Mouse (Mus musculus) cerebellum, postnatal 14 days (tissue): ENCODE results near the gene Gm9639.
"Not testable (repeated sequence)": the region's sequence is repeated elsewhere in the genome, so short reads cannot be mapped to it uniquely, and the experiment has no call there.

Experiments used
- DNase-seq, 2 experiments: peaks; one replicate each; pipeline ENCODE4 v3.0.0; 2021; ENCODE audit warnings: mixed read lengths in 2 of 2

The Gm9639 gene

DNA sequence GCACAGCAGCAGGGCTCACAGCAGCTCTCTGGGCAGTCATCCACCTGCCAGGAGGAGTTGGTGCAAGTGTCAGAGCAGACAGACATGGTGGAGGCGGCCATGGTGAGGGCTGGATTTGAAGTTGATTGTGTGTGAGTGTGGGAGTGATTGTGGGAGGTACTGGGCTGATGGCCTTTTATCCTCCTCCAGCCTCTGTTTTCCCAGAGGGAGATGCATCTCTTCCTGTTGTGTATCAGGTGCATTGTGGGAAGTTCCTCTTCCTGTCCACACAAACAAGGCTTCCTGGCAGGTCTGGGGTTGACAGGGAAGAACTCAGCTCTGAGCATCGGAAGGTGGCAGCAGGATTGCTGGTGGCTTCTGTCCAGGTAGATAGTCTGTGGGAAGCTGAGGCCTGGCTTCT lies at the start of gene Gm9639:
TSS of gene Gm9639 (minus strand) at position 101 of the 400 bp plus-strand sequence.
- no peak for DNase-seq

DNA sequence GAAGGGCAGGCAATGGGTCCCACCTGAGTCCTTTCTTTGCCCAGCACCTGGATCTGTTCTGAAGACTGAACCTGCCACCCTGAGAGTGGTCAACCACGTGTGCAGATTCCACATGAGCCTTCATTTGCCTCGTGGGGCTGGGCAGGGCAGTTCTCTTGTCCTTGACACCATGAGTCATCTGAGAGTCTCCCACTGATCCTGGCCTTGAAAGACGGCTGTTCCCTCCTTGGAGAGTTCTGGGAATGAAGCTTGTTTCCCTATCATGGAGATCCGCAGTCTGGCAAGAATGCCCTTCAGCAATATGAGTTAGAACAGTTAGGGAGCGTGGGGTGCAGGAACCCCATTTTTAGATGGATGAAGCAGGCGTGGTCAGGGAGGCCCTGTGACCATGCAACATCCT lies 44.1 kb upstream of the Gm9639 start:
- no peak for DNase-seq

DNA sequence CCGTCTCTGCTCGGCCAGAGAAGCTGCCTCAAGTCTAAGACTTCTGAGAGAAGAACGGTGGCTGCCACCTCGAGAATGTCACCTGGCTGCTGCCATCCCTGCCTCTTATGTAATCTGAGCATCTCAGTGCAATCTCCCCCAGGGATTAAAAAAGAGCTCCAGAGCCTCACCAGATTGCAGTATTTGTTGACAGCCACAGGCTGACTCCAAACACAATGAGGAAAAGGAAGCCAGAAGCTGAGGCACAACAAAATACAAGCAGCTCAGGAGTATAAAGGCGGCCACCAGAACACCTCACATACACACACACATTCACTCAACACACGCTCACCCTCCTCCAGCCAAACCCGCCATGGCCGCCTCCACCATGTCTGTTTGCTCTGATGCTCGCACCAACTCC lies 40.8 kb upstream of the Gm9639 start, which contains the start of gene Krtap10-10:
TSS of gene Krtap10-10 (plus strand) at position 301 of the 400 bp plus-strand sequence.
- DNase-seq, result no peak

DNA sequence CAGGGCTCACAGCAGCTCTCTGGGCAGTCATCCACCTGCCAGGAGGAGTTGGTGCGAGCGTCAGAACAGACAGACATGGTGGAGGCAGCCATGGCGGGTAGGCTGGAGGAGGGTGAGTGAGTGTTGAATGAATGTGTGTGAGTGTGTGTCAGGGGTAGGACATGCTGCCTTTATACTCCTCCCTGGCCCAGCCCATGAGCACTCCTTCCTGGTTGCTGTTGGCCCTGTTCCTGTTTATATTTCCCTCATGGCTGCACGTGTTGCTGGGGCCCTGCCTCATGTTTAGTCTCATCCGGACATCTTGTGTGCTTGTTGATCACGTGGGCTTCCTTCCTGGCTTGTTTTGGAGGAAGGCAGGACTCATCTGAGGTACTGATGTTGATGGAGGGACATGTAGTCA lies 32.1 kb upstream of the Gm9639 start, which contains the start of gene Krtap10-4:
TSS of gene Krtap10-4 (minus strand) at position 145 of the 400 bp plus-strand sequence.
- no peak for DNase-seq

DNA sequence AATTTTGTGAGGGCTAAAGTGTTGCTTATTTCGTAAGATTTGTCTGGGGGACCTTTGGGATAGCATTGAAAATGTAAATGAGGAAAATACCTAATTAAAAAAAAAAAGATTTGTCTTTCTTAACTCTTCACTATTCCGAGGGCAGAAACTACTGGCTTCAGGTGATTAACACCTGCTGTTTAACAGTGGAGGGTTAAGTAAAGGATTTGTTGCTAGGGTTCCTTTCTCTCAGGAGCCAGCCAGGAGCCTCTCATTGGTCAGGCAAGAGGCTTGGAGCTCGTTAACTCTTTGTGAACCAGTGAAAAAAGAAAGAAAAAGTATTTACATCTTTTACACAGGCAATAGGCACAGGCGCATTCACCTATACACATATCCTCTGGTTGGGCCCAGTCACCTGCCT lies 24.3 kb upstream of the Gm9639 start:
- DNase-seq, result no peak

DNA sequence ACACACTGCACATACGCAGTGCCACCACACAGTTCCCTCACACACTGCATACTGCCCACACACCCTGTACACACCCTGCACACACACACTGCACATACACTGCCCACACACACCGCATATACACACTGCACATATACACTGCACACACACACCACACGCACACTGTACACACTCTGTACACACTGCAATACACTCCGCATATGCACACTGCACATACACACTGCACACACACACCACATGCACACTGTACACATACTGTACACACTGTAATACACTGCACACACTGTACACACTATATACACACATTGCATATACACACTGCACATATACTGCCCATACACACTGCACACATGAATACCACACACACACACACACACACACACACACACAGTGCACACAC lies 23.6 kb upstream of the Gm9639 start:
- no peak for DNase-seq

DNA sequence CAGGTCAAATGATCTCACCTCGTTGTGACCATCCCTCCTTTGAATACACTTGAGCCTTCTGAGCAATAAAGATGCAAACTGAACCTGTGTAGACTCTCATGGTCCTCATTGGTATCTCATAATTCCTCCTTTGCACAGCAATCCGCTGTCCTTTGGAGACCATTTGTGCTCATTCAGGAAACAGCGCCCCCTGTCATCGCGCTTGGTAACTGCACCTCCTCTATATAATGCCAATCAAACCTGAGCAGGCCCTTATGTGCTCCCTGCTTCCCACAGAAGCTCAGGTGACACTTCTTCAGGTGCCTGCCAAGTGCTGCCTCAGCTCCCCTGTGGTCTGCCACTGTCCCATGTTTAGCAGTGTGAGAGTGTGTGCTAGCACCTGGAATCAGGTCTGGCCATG lies 20.6 kb upstream of the Gm9639 start:
- peak in 1 of 2 experiments; percentile 28 for DNase-seq

DNA sequence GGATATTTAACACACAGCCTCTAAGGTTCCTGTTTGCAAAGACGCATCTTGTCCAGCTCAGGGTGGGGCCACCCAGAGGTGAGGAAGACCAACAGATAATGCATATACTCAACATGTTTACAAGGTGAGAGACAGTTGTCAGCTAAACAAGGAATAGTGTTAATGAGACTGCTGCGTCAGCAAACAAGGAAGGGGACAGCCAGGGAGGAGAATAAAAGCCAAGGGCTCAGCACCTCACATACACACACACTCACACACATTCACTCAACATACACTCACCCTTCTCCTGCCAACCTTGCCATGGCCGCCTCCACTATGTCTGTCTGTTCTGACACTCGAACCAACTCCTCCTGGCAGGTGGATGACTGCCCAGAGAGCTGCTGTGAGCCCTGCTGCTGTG lies 19.5 kb upstream of the Gm9639 start, which contains the start of gene Gm2696:
TSS of gene Gm2696 (plus strand) at position 301 of the 400 bp plus-strand sequence.
- no peak for DNase-seq

DNA sequence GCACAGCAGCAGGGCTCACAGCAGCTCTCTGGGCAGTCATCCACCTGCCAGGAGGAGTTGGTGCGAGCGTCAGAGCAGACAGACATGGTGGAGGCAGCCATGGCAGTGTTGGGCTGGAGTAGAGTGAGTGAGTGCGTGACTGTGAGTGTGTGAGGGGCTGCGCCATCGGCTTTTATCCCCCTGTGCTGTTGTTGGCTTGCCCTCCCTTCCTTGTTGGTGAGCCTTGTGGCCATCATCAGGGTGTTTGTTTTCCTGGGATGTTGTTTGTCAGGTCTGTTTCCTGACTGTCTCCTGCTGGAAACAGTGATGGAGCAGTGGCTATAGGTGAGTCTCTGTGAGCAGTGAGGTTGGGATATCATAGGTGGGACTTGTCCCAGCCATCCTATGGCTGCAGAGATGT lies 16.9 kb upstream of the Gm9639 start, which contains the start of gene Gm9507:
TSS of gene Gm9507 (minus strand) at position 101 of the 400 bp plus-strand sequence.
- DNase-seq, result no peak

DNA sequence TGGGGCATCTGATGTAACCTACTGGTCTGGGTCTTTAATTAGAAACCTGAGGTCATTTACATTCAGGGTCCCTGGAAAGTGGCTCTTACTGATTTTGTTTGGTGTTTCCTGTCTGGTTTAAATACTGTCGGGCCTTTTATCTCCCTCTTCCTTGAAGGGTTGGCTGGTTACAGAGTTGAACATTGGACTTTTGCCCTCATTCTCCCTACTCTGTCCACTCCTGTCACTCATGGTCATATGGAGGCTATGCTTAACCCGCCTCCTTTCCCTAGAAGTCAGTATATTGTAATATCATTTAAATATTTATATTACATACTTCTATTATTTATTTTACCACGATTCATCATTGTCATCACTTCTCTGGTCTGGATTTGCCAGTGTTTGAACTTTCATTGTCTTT lies 9.2 kb upstream of the Gm9639 start:
- DNase-seq, result no peak

DNA sequence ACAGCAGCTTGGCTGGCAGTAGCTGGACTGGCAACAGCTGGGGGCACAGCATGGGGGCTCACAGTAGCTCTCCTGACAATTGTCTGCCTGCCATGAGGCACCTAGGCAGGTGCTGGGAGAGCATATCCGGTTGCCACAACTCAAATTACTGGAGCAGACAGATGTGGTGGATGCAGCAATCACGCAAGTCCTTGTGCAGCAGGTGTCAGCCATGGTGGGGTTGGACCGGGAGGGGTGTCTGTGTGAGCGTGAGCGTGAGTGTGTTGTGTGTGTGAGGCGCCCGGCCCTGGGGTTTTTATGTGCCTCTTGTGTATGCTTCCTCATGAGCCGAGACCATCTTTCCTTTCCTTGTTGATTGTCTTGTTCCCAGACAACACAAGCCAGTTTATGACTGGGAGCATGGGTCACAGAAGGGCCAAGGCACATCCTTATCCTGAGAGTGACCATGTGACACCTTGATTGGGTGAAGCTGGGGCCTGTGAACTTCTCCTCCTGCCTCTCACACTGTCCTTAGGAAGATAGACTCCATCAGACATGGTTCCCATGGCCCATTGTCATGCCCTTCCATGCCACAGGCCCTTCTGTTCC lies 4.1 kb upstream of the Gm9639 start, which contains the start of gene Gm19668:
TSS of gene Gm19668 (minus strand) at position 213 of the 588 bp plus-strand sequence.
- no peak for DNase-seq

DNA sequence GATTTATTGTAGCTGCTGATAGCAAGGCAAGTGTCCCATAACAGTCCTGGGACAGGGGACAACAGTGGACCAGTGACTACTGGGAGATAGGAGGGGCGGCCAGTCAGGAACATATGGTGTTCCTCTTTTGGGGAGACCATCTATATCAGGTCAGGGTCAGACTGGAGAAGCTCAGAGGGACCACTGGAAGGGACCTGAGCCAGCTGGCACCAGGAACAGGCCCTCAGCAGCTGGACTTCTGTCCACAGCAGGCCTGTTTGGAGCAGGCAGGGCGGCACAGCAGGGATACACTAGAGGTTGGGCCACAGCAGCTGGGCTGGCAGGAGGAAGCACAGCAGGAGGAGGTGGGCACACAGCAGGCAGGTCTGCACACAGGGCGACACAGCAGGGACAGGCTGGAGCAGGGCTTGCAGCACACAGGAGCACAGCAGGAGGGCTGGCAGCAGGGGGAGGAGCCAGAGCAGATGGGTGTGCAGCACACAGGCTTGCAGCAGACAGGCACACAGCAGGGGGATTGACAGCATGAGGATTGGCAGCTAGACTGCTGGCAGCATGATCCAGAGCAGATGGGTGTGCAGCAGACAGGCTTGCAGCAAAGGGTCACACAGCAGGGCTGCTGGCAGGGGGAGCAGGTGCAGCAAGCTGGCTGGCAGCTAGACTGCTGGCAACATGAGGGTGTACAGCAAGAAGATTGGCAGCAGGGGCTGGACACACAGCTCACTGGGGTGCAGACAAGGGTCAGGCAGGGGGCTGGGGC lies 3.5 kb upstream of the Gm9639 start:
- peak; percentile 18 to 51 for DNase-seq

DNA sequence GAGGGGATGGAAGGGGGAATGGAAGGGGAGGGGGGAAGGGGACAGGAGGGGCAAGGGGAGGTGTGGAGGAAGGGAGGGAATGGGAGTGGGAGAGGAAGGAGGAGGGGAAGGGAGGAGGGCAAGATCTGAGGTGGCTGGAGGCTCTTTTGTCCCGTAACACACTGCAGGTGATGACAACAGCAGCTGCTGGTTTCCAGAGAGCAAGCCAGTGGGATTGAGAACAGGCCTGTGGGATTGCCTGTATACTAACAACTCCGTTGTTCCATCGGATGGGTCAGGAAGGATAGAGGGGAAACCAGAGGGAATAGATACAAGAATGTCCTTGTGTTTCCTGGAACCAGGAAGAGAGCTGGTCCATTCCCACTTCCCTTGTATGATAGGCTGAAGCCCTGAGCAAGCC lies 2.8 kb upstream of the Gm9639 start:
- DNase-seq, result no peak

DNA sequence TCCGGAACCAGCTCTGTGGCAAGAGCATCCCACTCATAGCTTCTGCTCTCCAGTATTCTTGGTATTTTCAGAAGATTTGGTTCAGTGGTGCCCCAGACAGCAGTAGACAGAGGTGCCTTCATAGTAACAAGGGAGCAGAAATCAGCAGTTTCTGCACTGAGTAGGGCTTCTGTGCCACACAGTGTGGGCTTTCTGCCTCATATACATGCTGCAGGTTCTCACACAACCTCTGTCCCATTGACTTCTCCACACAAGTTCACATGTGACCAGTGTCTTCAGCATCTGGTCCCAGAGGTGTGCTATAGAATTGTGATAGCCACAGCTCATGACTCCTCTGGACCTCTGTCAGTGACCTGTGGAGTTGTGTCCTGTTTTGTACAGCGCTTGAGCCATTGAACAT lies 6.3 kb downstream of the Gm9639 start:
- DNase-seq, result no peak

DNA sequence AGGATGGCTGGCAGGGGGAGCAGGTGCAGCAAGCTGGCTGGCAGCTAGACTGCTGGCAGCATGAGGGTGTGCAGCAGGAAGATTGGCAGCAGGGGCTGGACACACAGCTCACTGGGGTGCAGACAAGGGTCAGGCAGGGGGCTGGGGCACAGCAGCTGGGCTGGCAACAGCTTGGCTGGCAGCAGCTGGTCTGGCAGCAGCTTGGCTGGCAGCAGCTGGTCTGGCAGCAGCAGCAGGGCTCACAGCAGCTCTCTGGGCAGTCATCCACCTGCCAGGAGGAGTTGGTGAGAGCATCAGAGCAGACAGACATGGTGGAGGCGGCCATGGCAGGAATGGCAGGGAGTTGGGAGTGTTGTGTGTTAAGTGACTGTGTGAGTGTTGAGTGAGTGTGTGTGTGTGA lies 7.0 kb downstream of the Gm9639 start, which contains the start of gene Gm7137:
TSS of gene Gm7137 (minus strand) at position 325 of the 400 bp plus-strand sequence.
- DNase-seq, result not testable (repeated sequence)

DNA sequence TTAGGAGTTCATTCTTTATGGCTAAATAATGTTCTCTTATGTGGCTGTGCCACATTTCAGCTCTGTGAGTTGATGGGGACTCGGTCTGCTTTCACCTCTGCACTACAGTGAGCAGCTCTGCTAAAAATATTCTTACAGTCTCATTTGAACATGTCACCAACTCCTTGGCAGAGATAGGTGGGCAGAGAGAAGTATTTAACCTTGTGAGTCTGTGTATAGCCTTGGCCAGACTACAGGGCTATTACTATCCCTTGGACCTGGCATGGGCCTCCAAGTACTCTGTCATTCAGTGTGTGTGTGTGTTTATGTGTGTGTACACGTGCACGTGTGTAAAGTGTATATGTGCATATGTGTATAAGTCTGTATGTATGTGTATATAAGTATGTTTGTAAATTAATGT lies 11.5 kb downstream of the Gm9639 start:
- DNase-seq, result not testable (repeated sequence)

DNA sequence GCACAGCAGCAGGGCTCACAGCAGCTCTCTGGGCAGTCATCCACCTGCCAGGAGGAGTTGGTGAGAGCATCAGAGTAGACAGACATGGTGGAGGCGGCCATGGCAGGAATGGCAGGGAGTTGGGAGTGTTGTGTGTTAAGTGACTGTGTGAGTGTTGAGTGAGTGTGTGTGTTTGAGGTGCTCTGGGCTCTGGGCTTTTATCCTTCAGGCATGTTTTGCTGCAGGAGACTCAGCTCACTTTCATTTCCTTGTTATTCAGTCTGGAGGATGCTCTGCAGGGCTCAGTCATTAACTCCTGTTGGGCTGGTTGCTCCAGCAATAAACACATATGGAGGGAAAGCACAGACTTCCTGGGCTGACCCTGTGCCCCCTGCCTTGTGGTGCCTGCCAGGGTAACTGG lies 12.4 kb downstream of the Gm9639 start, which contains the start of gene Gm3250:
TSS of gene Gm3250 (minus strand) at position 101 of the 400 bp plus-strand sequence.
- not testable (repeated sequence) for DNase-seq

DNA sequence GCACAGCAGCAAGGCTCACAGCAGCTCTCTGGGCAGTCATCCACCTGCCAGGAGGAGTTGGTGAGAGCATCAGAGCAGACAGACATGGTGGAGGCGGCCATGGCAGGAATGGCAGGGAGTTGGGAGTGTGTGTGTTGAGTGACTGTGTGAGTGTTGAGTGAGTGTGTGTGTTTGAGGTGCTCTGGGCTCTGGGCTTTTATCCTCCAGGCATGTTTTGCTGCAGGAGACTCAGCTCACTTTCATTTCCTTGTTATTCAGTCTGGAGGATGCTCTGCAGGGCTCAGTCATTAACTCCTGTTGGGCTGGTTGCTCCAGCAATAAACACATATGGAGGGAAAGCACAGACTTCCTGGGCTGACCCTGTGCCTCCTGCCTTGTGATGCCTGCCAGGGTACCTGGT lies 18.0 kb downstream of the Gm9639 start, which contains the start of gene Gm7138:
TSS of gene Gm7138 (minus strand) at position 101 of the 400 bp plus-strand sequence.
- not testable (repeated sequence) for DNase-seq

DNA sequence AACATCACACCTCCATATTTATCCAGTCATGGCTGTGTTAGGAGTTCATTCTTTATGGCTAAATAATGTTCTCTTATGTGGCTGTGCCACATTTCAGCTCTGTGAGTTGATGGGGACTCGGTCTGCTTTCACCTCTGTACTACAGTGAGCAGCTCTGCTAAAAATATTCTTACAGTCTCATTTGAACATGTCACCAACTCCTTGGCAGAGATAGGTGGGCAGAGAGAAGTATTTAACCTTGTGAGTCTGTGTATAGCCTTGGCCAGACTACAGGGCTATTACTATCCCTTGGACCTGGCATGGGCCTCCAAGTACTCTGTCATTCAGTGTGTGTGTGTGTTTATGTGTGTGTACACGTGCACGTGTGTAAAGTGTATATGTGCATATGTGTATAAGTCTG lies 22.7 kb downstream of the Gm9639 start:
- DNase-seq, result not testable (repeated sequence)

DNA sequence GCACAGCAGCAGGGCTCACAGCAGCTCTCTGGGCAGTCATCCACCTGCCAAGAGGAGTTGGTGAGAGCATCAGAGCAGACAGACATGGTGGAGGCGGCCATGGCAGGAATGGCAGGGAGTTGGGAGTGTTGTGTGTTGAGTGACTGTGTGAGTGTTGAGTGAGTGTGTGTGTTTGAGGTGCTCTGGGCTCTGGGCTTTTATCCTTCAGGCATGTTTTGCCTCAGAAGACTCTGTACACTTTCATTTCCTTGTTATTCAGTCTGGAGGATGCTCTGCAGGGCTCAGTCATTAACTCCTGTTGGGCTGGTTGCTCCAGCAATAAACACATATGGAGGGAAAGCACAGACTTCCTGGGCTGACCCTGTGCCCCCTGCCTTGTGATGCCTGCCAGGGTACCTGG lies 23.7 kb downstream of the Gm9639 start, which contains the start of gene Gm3238:
TSS of gene Gm3238 (minus strand) at position 101 of the 400 bp plus-strand sequence.
- DNase-seq, result not testable (repeated sequence)

DNA sequence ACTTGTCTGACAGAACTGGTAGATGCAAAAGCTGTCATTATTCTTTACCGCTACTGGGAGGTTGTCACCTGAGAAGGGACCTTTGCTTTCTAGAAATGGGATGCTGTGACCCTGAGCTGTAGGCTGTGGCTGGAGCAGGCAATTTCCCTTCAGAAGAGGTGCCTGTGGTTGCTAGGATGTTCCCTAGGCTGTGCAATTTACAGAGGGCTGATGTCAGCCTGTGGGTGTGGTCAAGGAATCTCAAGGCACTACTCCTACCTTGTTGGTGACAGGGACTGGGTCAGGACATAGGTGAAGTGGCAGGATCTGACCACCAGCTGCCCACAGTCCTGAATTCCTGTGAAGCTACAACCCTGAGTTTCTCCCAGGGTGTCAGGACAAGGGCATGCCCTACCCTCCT lies 25.1 kb downstream of the Gm9639 start:
- no peak for DNase-seq

DNA sequence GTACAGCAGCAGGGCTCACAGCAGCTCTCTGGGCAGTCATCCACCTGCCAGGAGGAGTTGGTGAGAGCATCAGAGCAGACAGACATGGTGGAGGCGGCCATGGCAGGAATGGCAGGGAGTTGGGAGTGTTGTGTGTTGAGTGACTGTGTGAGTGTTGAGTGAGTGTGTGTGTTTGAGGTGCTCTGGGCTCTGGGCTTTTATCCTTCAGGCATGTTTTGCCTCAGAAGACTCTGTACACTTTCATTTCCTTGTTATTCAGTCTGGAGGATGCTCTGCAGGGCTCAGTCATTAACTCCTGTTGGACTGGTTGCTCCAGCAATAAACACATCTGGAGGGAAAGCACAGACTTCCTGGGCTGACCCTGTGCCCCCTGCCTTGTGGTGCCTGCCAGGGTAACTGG lies 35.3 kb downstream of the Gm9639 start, which contains the start of gene Gm3233:
TSS of gene Gm3233 (minus strand) at position 101 of the 400 bp plus-strand sequence.
- not testable (repeated sequence) for DNase-seq

DNA sequence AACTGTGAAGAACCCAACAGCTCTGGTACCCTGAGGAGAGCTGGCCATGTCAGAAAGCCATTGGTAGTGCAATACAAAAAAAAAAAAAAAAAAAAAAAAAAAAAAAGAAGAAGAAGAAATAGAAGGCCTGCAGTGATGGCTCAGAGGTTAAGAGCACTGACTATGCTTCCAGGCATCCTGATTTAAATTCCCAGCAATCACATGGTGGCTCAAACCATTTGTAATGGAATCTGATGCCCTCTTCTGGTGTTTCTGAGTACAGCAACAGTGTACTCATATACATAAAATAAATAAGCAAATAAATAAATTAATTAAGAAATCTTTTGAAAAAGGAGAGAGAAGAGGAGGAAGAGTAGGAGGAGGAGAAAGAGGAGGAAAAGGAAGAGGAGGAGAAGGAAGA lies 41.4 kb downstream of the Gm9639 start:
- DNase-seq, result no peak
